Mouse (Mus musculus) limb, embryonic 13.5 days (tissue): ENCODE data around the gene Nenf. TPM values are rescaled to one million over a fixed set of nuclear protein-coding genes. Genes with fewer than 3 reads are reported as not detected.
A peak's percentile ranks its signal among the peaks of the same experiment; 100 is the strongest.

ENCODE experiments used
- ATAC-seq: fragments of 200-750 bp; cut with Nextera tagmentation; 2 replicates; pipeline ENCODE4 v1.8.0; 2017; ENCODE audit warnings: low read depth, moderate number of reproducible peaks, moderate TSS enrichment; ENCODE audit not compliant: low FRiP score
- H3K27ac ChIP-seq: fragments of 300-500 bp; sonication (generic); 2 replicates; pipeline ENCODE4 v1.5.1; 2015; ENCODE audit warnings: inconsistent platforms, mild to moderate bottlenecking, moderate library complexity
- H3K27me3 ChIP-seq: fragments of 300-500 bp; sonication (generic); 2 replicates; pipeline ENCODE4 v1.6.1; 2015; ENCODE audit warnings: mild to moderate bottlenecking, inconsistent platforms
- H3K36me3 ChIP-seq: fragments of 300-500 bp; sonication (generic); 2 replicates; pipeline ENCODE4 v1.6.1; 2015; ENCODE audit warnings: inconsistent platforms, mild to moderate bottlenecking, moderate library complexity
- H3K4me1 ChIP-seq: fragments of 300-500 bp; sonication (generic); 2 replicates; pipeline ENCODE4 v1.6.1; 2015; ENCODE audit warnings: inconsistent platforms
- H3K4me2 ChIP-seq: fragments of 300-500 bp; sonication (generic); replicated peaks from 2 replicates; pipeline ENCODE4 v1.6.1; 2015; ENCODE audit warnings: inconsistent platforms, mild to moderate bottlenecking, moderate library complexity
- H3K4me3 ChIP-seq: fragments of 300-500 bp; sonication (generic); 2 replicates; pipeline ENCODE4 v1.5.1; 2015; ENCODE audit warnings: moderate library complexity, mild to moderate bottlenecking, inconsistent platforms
- H3K9ac ChIP-seq: fragments of 300-500 bp; sonication (generic); 2 replicates; pipeline ENCODE4 v1.6.1; 2015; ENCODE audit warnings: mild to moderate bottlenecking, inconsistent platforms
- H3K9me3 ChIP-seq: fragments of 300-500 bp; sonication (generic); 2 replicates; pipeline ENCODE4 v1.6.1; 2016; ENCODE audit warnings: inconsistent platforms
- WGBS: fragments of 180-500 bp; shearing (Covaris S2); methylation state at CpG from one replicate; pipeline ENCODE4 v1.1.7; 2015; 5-methylcytosine and 5-hydroxymethylcytosine counted together
- polyA plus RNA-seq: library from polyadenylated mRNA; unstranded; fragments of >200 nt; fragmentation: Nextera tagmentation; extraction: Ambion mirVana; gene quantifications from 2 replicates; pipeline ENCODE4 v1.2.1, GENCODE M21; 2015

Gene Nenf
- polyA plus RNA-seq, result 96.0 and 97.8 TPM in 2 replicates

DNA sequence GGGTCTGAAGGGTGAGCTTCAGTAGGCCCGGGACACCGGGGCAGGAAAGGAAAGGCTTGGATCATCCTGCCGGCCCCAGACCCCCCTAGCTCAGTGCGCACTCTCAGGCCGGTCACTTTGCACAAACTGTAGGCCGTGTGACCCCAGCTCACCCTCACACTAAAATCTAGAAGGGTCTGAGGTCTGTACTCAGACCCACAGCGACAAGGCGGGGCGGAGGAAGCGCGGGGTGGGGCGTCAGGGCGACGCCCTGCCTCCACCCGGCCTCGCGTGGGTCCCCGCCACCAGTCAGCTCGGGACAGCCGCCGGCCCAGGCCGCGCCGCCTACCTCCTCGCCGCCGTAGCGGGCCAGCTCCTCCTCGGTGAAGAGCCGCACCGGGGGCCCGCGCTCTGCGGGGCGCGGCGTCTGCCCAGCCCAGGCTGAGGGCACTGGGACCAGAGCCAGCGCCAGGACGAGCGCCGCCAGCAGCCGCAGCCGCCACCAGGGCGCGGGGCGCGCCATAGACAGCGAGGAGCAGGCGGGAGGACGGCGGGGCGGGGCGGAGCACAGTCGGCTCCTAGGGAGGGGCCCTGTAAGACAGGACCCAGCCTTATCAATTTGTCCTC, at the start of gene Nenf:
Gene Nenf, minus strand, starts transcription at position 604 of the 606 bp plus-strand sequence.
- Histone ChIP-seq H3K4me3 (peak within 1 kb of the TSS; percentile 71), H3K4me1 (peaks cover 5% of the 10 kb centered on the region), H3K27me3 (no peaks in the 10 kb centered on the region), H3K27ac (peak within 1 kb of the TSS; percentile 70; the same call in 1 of the 2 replicates), H3K4me2 (peak within 1 kb of the TSS; percentile 77), H3K9me3 (no peaks in the 10 kb centered on the region), H3K36me3 (no peaks in the 10 kb centered on the region), H3K9ac (peak within 1 kb of the TSS; percentile 93)
- ATAC-seq, result peak; percentile 91
- WGBS, result under 1% methylated on average over 54 of the region's 54 CpGs

DNA sequence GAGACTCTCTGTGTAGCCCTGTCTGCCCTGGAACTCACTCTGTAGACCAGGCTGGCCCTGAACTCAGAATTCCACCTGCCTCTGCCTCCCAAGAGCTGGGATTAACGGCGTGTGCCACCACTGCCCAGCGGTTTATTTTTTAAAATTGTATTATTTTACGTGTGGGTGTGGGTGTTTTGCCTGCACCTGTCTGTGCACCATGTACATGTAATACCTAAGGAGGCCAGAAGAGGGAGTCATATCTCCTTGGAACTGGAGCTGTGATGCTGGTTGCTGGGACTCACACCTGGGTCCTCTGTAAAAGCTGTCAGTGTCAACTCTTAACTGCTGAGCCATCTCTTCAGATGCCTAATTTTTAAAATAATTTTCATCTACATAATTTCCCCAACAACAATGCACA, 46.5 kb upstream of the Nenf start:
- Histone ChIP-seq H3K9me3 (no peaks in the 10 kb centered on the region), H3K4me1 (peaks cover 3% of the 10 kb centered on the region), H3K9ac (no peak overlapping the region), H3K36me3 (peaks cover 23% of the 10 kb centered on the region), H3K4me2 (no peak overlapping the region), H3K4me3 (no peak overlapping the region), H3K27me3 (no peaks in the 10 kb centered on the region), H3K27ac (no peak overlapping the region)
- WGBS, result 75% methylated on average over 4 of the region's 4 CpGs
- no peak for ATAC-seq

DNA sequence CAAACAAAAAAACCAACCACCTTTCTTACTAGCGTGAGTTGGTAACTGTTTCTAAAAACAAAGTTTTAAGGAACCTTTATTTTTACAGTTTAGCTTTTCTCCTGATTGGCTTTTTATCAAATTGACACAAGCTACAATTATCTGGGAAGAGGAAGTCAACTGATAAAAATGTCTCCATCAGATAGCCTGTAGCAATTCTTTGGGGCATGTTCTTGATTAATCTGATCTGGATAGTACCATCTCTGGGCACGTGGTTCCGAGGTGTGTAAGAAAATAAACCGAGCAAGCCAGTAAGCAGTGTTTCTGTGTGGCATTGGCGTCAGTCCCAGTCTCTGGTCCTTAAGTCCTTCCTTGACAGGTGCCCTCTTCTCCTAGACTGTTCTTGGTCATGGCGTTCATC, 44.4 kb upstream of the Nenf start:
- Histone ChIP-seq H3K27ac (no peak overlapping the region), H3K9me3 (no peaks in the 10 kb centered on the region), H3K9ac (no peak overlapping the region), H3K4me2 (no peak overlapping the region), H3K4me1 (peaks cover 7% of the 10 kb centered on the region), H3K36me3 (peaks cover 25% of the 10 kb centered on the region), H3K4me3 (no peak overlapping the region), H3K27me3 (no peaks in the 10 kb centered on the region)
- ATAC-seq, result no peak
- WGBS, result 86% methylated on average over 6 of the region's 6 CpGs

DNA sequence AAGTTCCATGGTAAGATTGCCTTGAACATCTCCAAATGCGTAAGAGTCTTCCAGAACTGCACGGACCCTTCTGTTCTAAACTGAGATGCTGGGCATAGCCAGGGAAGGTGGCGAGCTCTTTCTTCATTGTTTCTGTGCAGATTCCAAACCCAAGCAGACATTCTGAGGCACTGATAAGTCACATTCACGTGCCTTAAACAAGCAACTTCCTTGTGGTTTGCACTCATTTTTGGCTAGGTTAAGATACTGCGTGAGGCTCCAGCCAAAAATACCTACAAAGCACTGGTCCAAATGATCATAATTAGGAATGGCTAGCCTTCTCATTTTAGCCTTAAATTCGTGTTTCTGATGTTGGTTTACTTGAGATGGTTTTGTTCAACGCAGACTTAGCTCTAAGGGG, 41.5 kb upstream of the Nenf start:
- peaks cover 36% of the 10 kb centered on the region for H3K36me3 ChIP-seq
- 0 out of 2 replicates have a peak, but pooled peaks cover 10% of the 10 kb centered on the region for H3K4me1 ChIP-seq
- no peak for ATAC-seq
- WGBS, result 88% methylated on average over 7 of the region's 7 CpGs
- H3K9me3 ChIP-seq, result no peaks in the 10 kb centered on the region
- no peak overlapping the region for H3K27ac ChIP-seq
- no peak overlapping the region for H3K4me2 ChIP-seq
- no peak overlapping the region for H3K9ac ChIP-seq
- H3K4me3 ChIP-seq, result no peak overlapping the region
- H3K27me3 ChIP-seq, result no peaks in the 10 kb centered on the region

DNA sequence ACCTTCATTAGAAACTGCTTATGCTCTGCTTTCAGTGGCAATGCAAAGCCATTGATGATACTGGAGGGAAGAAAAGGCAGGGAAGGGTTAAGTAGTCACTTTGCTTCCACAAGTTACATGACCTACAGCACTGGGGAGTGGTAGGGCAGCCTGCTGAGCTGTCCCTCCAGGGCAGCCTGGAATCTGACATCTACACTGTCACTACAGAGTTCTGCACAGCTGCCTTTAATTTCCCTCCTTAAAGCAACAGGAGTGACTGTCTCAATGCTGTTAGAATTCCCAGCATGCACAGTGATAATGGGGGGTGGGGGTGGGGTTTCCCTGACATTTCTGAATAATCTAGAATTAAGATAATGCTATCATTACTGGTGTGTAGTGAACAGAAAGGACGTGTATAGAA, 38.9 kb upstream of the Nenf start:
- no peak overlapping the region for H3K4me3 ChIP-seq
- no peak overlapping the region for H3K4me2 ChIP-seq
- WGBS, result 67% methylated on average over 1 of the region's 1 CpGs
- H3K36me3 ChIP-seq, result peaks cover 50% of the 10 kb centered on the region
- H3K27ac ChIP-seq, result no peak overlapping the region
- peaks cover 20% of the 10 kb centered on the region; the same call in 1 of the 2 replicates for H3K4me1 ChIP-seq
- no peak for ATAC-seq
- H3K27me3 ChIP-seq, result no peaks in the 10 kb centered on the region
- H3K9ac ChIP-seq, result no peak overlapping the region
- no peaks in the 10 kb centered on the region for H3K9me3 ChIP-seq

DNA sequence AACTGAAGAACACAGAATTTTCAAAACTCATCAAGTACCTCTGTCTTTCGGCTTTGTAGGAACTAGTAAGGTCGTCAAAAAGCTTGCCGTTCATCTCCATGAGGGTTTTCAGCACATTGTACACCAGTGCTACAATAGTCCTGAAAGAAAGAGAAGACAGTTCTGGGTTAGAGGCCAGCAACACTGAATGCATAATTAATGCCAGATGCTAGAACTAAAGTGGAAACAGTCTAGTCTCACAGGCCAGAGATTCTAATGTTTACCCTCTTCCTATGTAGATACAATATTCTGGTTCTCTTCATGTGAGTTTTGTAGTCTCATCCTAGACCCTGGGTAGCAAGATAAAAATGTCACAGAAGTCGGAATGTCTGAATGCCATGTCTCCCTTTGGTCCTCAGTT, 35.8 kb upstream of the Nenf start:
- Histone ChIP-seq H3K27ac (no peak overlapping the region; the same call in 1 of the 2 replicates), H3K27me3 (no peaks in the 10 kb centered on the region), H3K9me3 (no peaks in the 10 kb centered on the region), H3K36me3 (peaks cover 61% of the 10 kb centered on the region), H3K4me3 (no peak overlapping the region), H3K4me2 (no peak overlapping the region), H3K9ac (no peak overlapping the region), H3K4me1 (peaks cover 20% of the 10 kb centered on the region; the same call in 1 of the 2 replicates)
- no peak for ATAC-seq
- WGBS, result 49% methylated on average over 4 of the region's 4 CpGs

DNA sequence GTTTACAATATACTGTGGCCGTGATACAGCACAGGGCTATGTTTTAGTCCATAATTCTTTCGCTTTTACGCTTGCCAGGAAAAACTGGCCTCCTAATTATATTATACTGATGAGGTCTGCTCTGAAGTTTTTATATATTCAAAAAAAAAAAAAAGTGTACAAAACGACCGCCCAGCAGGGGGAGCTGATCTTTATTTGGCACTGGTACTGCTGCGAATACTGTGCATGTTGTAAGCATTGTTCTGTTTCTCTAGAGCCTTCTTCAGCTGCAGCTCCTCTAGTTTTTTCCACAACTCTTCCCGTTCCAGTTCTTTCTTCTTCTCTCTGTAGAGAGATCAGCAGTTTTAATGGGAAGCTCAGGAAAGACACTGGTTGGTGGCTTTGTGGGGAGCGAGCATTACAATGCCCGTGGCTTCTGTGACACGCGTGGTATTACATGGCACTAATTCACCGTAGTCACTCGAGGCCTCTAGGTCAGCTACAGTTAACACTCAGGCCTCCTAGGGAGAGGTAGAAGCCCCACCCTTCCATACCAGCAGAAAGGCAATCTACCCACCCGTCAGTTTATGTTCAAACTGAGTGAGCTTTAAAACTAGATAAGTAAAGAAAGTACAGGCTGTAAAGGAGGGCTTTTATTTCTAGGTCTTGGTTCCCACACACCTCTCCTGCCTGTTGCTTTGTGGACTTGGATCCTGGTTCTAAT, 34.9 kb upstream of the Nenf start:
- Histone ChIP-seq H3K27ac (peak overlapping the region; percentile 23; the same call in 1 of the 2 replicates), H3K36me3 (peaks cover 69% of the 10 kb centered on the region), H3K27me3 (no peaks in the 10 kb centered on the region), H3K9me3 (no peaks in the 10 kb centered on the region), H3K9ac (no peak overlapping the region), H3K4me2 (no peak overlapping the region), H3K4me1 (peaks cover 20% of the 10 kb centered on the region; the same call in 1 of the 2 replicates), H3K4me3 (no peak overlapping the region)
- 50% methylated on average over 14 of the region's 14 CpGs for WGBS
- 0 out of 2 replicates have a peak, but pooled peaks have one; percentile 40 for ATAC-seq

DNA sequence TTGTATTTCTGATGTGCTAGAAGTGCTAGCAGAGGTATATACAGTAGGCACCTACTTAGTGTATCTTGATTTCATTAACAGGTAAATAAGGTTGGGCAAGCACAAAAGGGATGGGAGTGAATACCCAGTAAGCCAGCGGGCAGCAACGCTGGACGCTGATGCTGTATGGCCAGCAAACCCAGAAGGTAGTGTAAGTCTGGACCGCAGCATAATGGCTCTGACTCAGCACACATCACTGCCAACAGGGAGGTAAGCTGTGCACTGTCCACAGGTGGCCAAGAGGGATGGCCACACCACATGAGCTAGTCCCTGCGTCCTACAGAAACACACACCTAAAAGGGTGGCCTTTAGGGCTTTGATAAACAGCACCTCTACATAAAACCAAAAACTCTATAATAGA, 32.4 kb upstream of the Nenf start:
- no peak overlapping the region for H3K9ac ChIP-seq
- H3K4me1 ChIP-seq, result peaks cover 10% of the 10 kb centered on the region; the same call in 1 of the 2 replicates
- no peak for ATAC-seq
- no peak overlapping the region for H3K27ac ChIP-seq
- H3K27me3 ChIP-seq, result no peaks in the 10 kb centered on the region
- H3K4me2 ChIP-seq, result no peak overlapping the region
- WGBS, result 94% methylated on average over 5 of the region's 5 CpGs
- H3K4me3 ChIP-seq, result no peak overlapping the region
- H3K9me3 ChIP-seq, result no peaks in the 10 kb centered on the region
- peaks cover 82% of the 10 kb centered on the region for H3K36me3 ChIP-seq

DNA sequence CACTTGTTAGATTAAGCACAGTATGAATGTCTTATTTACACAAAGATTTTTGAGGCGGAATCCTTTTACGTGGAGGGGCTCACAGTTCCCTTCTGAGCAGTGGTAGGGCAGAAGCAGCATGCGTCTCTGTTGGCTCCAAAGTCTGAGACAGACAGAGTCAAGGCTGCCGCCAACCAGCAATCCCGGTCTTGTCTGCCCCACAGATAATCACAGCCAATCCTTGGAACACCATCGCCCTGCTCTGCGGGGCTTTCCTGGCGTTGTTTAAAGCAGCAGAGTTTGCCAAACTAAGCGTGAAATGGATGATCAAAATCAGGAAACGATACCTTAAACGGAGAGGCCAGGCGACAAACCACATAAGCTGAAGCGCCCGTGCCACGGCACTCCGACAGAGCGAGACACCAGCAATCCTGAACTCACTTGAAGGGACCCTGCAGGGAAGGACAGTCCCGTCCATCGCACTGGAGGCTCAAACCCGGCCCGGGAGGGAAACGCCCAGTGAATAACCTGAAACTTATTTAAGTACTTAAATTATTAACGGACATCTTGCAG, 31.6 kb upstream of the Nenf start:
- no peak for ATAC-seq
- no peak overlapping the region for H3K4me2 ChIP-seq
- H3K9ac ChIP-seq, result no peak overlapping the region
- no peaks in the 10 kb centered on the region for H3K27me3 ChIP-seq
- H3K27ac ChIP-seq, result no peak overlapping the region
- peaks cover 84% of the 10 kb centered on the region for H3K36me3 ChIP-seq
- no peaks in the 10 kb centered on the region for H3K9me3 ChIP-seq
- no peak overlapping the region for H3K4me3 ChIP-seq
- peaks cover 10% of the 10 kb centered on the region; the same call in 1 of the 2 replicates for H3K4me1 ChIP-seq
- WGBS, result 85% methylated on average over 23 of the region's 23 CpGs

DNA sequence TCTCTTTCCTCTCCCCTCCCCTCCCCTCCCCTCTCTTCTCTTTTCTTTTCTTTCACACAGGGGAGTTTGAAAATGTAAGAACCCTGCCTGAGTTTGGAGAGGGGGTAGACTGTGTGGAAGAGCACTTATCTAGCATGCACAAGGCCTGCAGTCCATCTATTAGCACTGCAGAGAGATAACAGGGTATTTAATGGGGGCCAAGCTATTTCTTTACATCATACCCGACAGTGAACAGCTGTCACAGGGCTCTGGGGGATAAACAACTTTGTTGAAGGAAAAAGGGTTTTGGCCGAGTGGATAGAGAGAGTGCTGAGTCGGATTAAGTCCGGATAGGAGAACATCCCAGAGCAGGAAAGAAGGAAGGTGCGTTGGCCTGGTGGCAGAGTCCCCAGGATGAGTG, 31.0 kb upstream of the Nenf start:
- WGBS, result 57% methylated on average over 5 of the region's 5 CpGs
- Histone ChIP-seq H3K27me3 (no peaks in the 10 kb centered on the region), H3K9ac (no peak overlapping the region), H3K27ac (no peak overlapping the region), H3K4me3 (no peak overlapping the region), H3K4me1 (peaks cover 9% of the 10 kb centered on the region; the same call in 1 of the 2 replicates), H3K36me3 (peaks cover 83% of the 10 kb centered on the region), H3K9me3 (no peaks in the 10 kb centered on the region), H3K4me2 (no peak overlapping the region)
- ATAC-seq, result no peak

DNA sequence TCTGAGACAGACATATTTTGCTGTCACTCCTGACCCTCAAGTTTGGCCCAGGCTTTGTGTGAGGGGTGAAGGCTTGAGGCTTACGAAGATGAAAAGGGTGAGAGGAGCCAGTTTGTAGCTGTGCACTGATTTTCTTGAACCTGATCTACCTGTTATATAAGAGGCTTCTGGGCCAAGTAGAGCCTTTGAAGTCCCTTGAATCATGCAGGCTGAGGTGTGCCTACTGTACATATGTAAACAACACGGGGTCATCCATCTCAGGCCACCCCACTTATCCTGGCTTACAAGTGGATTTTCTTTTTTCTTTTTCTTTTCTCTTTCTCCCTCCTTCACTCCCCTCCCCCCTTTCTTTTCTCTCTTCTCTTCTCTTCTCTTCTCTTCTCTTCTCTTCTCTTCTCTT, 30.6 kb upstream of the Nenf start:
- Histone ChIP-seq H3K4me1 (0 out of 2 replicates have a peak, but pooled peaks cover 5% of the 10 kb centered on the region), H3K27me3 (no peaks in the 10 kb centered on the region), H3K36me3 (peaks cover 83% of the 10 kb centered on the region), H3K4me2 (no peak overlapping the region), H3K4me3 (no peak overlapping the region), H3K9me3 (no peaks in the 10 kb centered on the region), H3K27ac (no peak overlapping the region), H3K9ac (no peak overlapping the region)
- WGBS, result 91% methylated on average over 2 of the region's 2 CpGs
- no peak for ATAC-seq

DNA sequence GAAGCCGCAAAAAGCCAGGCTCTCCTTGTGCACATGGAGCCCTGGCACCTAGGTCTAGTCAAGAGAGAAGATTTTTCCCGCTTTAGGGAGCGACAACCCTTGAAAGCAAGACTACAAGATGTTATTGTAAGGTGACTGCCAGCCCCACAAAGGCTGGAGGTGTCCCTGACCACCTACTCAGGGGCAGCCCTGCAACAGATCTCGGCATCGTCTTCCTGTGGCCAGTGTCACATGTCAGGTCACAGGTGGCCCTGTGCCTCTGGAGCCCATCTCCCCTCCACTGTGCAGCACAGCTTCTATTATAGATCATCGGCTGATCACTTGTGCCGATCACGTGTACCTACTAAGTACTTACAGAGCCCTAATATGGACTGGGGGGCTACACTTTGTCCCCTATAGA, 29.6 kb upstream of the Nenf start:
- Histone ChIP-seq H3K9ac (no peak overlapping the region), H3K4me1 (no peaks in the 10 kb centered on the region), H3K4me3 (no peak overlapping the region), H3K36me3 (peaks cover 86% of the 10 kb centered on the region), H3K27me3 (no peaks in the 10 kb centered on the region), H3K27ac (no peak overlapping the region), H3K9me3 (no peaks in the 10 kb centered on the region), H3K4me2 (no peak overlapping the region)
- ATAC-seq, result no peak
- 94% methylated on average over 8 of the region's 8 CpGs for WGBS
